Comparison of ENCODE assay signal across 28 mouse cellular contexts in genomic region chr7:132196581-132196980, GRCm38 (mm10). TPM values are rescaled to one million over a fixed set of nuclear protein-coding genes. Genes with fewer than 3 reads are reported as not detected.
DNase-seq lines count a peak whose midpoint lies in the region; ATAC-seq lines count a peak whose summit lies in the region.
"Had no signal": no experiment of that assay in that cellular context is flagged by ENCODE, and none has a peak within 500 bp of the region (broad histone marks: within the 10 kb centered on the region; RNA-seq: fewer than 3 reads in every experiment).

No protein-coding gene starts in this region.

- DNase-seq in heart, adult 18-20 months = peak; percentile 71 to 83
- DNase-seq in heart, embryonic 10.5 days (ENCODE audit: low spot score) = no peak
- DNase-seq in gastrocnemius, postnatal 25 days = peak; percentile 43
- DNase-seq in heart, postnatal 4 days = peak; percentile 61
- no peak for DNase-seq in kidney, adult 18-20 months
- DNase-seq in layer of hippocampus, postnatal 14 days (ENCODE audit: low spot score in 2 of 2) = no peak
- DNase-seq: adrenal gland, postnatal 14 days; cerebellum, adult 11 months; cerebellum, adult 9-10 months; embryo, embryonic 11 days; kidney, adult 9 months; kidney, postnatal 10 days; layer of hippocampus, adult 9-11 months; lung, embryonic 14.5 days; thymus, adult 2 months; thymus, postnatal 36 days had no signal

- no peaks in the 10 kb centered on the region for H3K9me3 ChIP-seq in heart, embryonic 10.5 days
- H3K9me3 ChIP-seq in heart, embryonic 15.5 days (replicated peaks) = no peaks in the 10 kb centered on the region
- H3K9me3 ChIP-seq: embryonic facial prominence, embryonic 12.5 days; hindbrain, embryonic 12.5 days; intestine, embryonic 15.5 days; limb, embryonic 12.5 days; liver, embryonic 15.5 days; midbrain, embryonic 13.5 days; neural tube, embryonic 13.5 days had no signal

- no peak overlapping the region for H3K27ac ChIP-seq in heart, embryonic 10.5 days
- H3K27ac ChIP-seq in heart, embryonic 15.5 days = no peak overlapping the region
- H3K27ac ChIP-seq: embryonic facial prominence, embryonic 12.5 days; hindbrain, embryonic 12.5 days; hindbrain, postnatal 0 days; intestine, embryonic 15.5 days; limb, embryonic 12.5 days; liver, embryonic 15.5 days; midbrain, embryonic 13.5 days; neural tube, embryonic 13.5 days had no signal

- H3K36me3 ChIP-seq in heart, embryonic 10.5 days = no peaks in the 10 kb centered on the region
- no peaks in the 10 kb centered on the region for H3K36me3 ChIP-seq in heart, embryonic 15.5 days
- H3K36me3 ChIP-seq: embryonic facial prominence, embryonic 12.5 days; hindbrain, embryonic 12.5 days; intestine, embryonic 15.5 days; limb, embryonic 12.5 days; liver, embryonic 15.5 days; midbrain, embryonic 13.5 days; neural tube, embryonic 13.5 days had no signal

- H3K4me3 ChIP-seq in heart, embryonic 10.5 days = no peak overlapping the region
- no peak overlapping the region for H3K4me3 ChIP-seq in heart, embryonic 15.5 days
- H3K4me3 ChIP-seq: embryonic facial prominence, embryonic 12.5 days; hindbrain, embryonic 12.5 days; intestine, embryonic 15.5 days; limb, embryonic 12.5 days; liver, embryonic 15.5 days; midbrain, embryonic 13.5 days; neural tube, embryonic 13.5 days had no signal

- H3K27me3 ChIP-seq in heart, embryonic 10.5 days (ENCODE audit: insufficient read depth, poor library complexity, severe bottlenecking) = 0 out of 2 replicates have a peak, but pooled peaks cover 4% of the 10 kb centered on the region
- H3K27me3 ChIP-seq in heart, embryonic 15.5 days = no peaks in the 10 kb centered on the region; the same call in 1 of the 2 replicates
- H3K27me3 ChIP-seq: hindbrain, embryonic 12.5 days; intestine, embryonic 15.5 days; liver, embryonic 15.5 days; midbrain, embryonic 13.5 days had no signal

- 0 out of 2 replicates have a peak, but pooled peaks have one; percentile 18 for ATAC-seq in heart, embryonic 15.5 days (replicated peaks; ENCODE audit: insufficient number of reproducible peaks, insufficient read depth, low FRiP score, low read depth)
- ATAC-seq: CD4-positive, CD25-positive, alpha-beta regulatory T cell, adult 4 months; forebrain, embryonic 14.5 days; hindbrain, postnatal 0 days; intestine, embryonic 15.5 days; midbrain, embryonic 13.5 days had no signal

- H3K9ac ChIP-seq in heart, embryonic 15.5 days = no peak overlapping the region
- H3K9ac ChIP-seq: embryonic facial prominence, embryonic 12.5 days; hindbrain, embryonic 12.5 days; intestine, embryonic 15.5 days; limb, embryonic 12.5 days; liver, embryonic 15.5 days; lung, embryonic 14.5 days; midbrain, embryonic 13.5 days; neural tube, embryonic 13.5 days had no signal

- peaks cover 2% of the 10 kb centered on the region; the same call in 1 of the 2 replicates for H3K4me1 ChIP-seq in heart, embryonic 10.5 days
- no peaks in the 10 kb centered on the region for H3K4me1 ChIP-seq in heart, embryonic 15.5 days (replicated peaks)
- H3K4me1 ChIP-seq: intestine, embryonic 15.5 days; liver, embryonic 15.5 days had no signal

- 72% methylated on average over 1 of the region's 1 CpGs for WGBS in heart, embryonic 10.5 days
- 67% methylated on average over 1 of the region's 1 CpGs for WGBS in heart, embryonic 15.5 days

- H3K4me2 ChIP-seq in heart, embryonic 15.5 days = no peak overlapping the region
- H3K4me2 ChIP-seq: embryonic facial prominence, embryonic 12.5 days; hindbrain, embryonic 12.5 days; intestine, embryonic 15.5 days; limb, embryonic 12.5 days; liver, embryonic 15.5 days; lung, embryonic 14.5 days; midbrain, embryonic 13.5 days; neural tube, embryonic 13.5 days had no signal

RNA-seq across cellular contexts. Expression of gene Cpxm2, which starts 42.0 kb away (rescaled TPM):
- 10 to 100 TPM; 35.9 to 58.1 TPM for total RNA-seq in heart, adult 18-20 months (2021)
- polyA plus RNA-seq in heart, embryonic 10.5 days (2016; fragmentation: Nextera tagmentation; extraction: Ambion mirVana) = 0.09 and 0.24 TPM in 2 replicates
- total RNA-seq in gastrocnemius, postnatal 25 days (2021) = 10 to 100 TPM in 1 of 2 experiments, 1 to 10 TPM in 1; 5.2 to 10.8 TPM
- polyA plus RNA-seq in heart, embryonic 15.5 days (2015; fragmentation: Nextera tagmentation; extraction: Ambion mirVana) = 1.0 and 1.1 TPM in 2 replicates
- total RNA-seq in heart, postnatal 4 days (2021) = under 1 TPM; 0.34 to 0.48 TPM
- 1 to 10 TPM; 3.1 to 4.0 TPM for total RNA-seq in layer of hippocampus, postnatal 14 days (2021)
- total RNA-seq: megakaryocyte, adult 5-6 weeks had no signal
- polyA plus RNA-seq: CD4-positive, CD25-positive, alpha-beta regulatory T cell, adult 4 months had no signal

Comparison
In these comparisons a context has a peak if more than half of its experiments do, and no peak if none do; other contexts are left out.
1. DNase-seq: peak in heart, adult 18-20 months (2 of 2), gastrocnemius, postnatal 25 days (single experiment) and heart, postnatal 4 days (single experiment); none in heart, embryonic 10.5 days (single experiment), kidney, adult 18-20 months (single experiment) and layer of hippocampus, postnatal 14 days (0 of 2).